Mouse (Mus musculus): ENCODE results near the gene Nlrp3. TPM values are rescaled to one million over a fixed set of nuclear protein-coding genes. Genes with fewer than 3 reads are reported as not detected.
A peak's percentile ranks its signal among the peaks of the same experiment; 100 is the strongest.

Nlrp3 gene
- polyA plus RNA-seq, 1 experiment = 4.1 TPM

DNA sequence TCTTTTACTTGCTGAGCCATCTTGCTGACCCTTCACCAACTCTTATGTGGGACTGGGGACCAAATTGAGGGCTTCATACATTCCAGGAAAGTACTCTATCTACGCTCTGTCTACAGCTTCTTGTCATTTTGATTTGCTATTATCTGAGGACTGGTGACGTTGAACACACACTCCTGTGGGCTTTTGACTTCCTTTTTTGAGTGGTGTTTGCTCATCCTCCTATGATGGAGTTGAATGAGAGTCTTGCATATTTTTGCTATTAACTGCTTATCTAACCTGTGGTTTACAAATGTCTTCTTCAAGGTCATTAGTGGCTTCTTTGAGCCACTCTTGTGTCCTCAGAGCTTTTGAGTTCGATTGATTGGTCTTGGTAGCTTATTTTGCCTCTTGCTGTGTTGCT is 1.2 kb upstream of the Nlrp3 start:
- 31% methylated on average over 3 of the region's 3 CpGs for WGBS
- no peak overlapping the region for H3K27ac ChIP-seq (ENCODE audit: control insufficient read depth, insufficient read depth, low read depth, low read length, poor library complexity)
- peaks cover 3% of the 10 kb centered on the region; the same call in 1 of the 2 replicates for H3K4me1 ChIP-seq (ENCODE audit: control insufficient read depth, insufficient read depth, low read length)
- no peak for TF ChIP-seq CTCF (IDR thresholded peaks at IDR 0.05; ENCODE audit: control insufficient read depth, insufficient read depth, low read length)
- no peak for TF ChIP-seq POLR2A (IDR thresholded peaks at IDR 0.05; ENCODE audit: borderline replicate concordance, control insufficient read depth, low read depth, low read length)
- H3K4me3 ChIP-seq (replicated peaks; ENCODE audit: control insufficient read depth, low read depth, low read length) = no peak overlapping the region

DNA sequence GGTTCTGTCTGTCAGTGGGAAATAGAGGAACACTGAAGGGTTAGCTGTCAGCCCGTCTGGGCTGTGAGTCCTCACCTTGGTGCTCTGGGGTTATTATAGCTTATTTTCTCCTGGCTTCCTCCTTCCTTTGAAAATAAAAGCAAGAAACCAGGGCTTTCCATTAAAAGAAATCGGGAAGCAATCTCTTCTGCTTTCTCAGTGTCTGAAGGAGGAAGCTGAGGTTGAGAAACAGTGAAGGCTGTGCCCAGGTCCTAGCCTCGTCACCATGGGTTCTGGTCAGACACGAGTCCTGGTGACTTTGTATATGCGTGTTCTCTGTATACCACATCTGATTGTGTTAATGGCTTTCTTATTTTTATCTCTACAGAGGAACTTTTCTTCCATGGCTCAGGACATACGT is 1.1 kb downstream of the Nlrp3 start:
- peak overlapping the region; percentile 8 for H3K4me3 ChIP-seq (replicated peaks; ENCODE audit: control insufficient read depth, low read depth, low read length)
- WGBS = 8% methylated on average over 6 of the region's 6 CpGs
- peaks cover 3% of the 10 kb centered on the region; the same call in 1 of the 2 replicates for H3K4me1 ChIP-seq (ENCODE audit: control insufficient read depth, insufficient read depth, low read length)
- TF ChIP-seq CTCF (IDR thresholded peaks at IDR 0.05; ENCODE audit: control insufficient read depth, insufficient read depth, low read length) (no peak), POLR2A (IDR thresholded peaks at IDR 0.05; ENCODE audit: borderline replicate concordance, control insufficient read depth, low read depth, low read length) (no peak)
- no peak overlapping the region for H3K27ac ChIP-seq (ENCODE audit: control insufficient read depth, insufficient read depth, low read depth, low read length, poor library complexity)

DNA sequence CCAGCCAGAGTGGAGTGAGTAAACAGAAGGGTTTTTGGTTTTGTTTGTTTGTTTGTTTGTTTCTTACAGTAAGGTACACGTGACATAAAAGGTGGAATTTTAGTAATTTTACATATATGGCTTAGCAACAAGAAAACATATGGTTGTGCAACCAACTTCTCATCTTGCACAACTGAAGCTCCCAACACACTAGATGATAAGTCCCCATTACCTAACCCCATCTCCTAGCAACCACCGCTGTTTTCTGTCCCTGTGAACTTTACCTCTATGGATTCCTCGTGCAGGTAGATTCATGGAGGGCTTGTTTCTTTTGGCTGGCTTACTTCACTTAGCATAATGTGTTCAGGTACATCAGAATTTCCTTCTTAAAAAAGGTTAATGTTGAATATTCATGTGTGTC is 2.0 kb downstream of the Nlrp3 start:
- peak overlapping the region; percentile 51 for H3K4me3 ChIP-seq (replicated peaks; ENCODE audit: control insufficient read depth, low read depth, low read length)
- H3K4me1 ChIP-seq (ENCODE audit: control insufficient read depth, insufficient read depth, low read length) = peaks cover 3% of the 10 kb centered on the region; the same call in 1 of the 2 replicates
- peak overlapping the region; percentile 50; the same call in 1 of the 2 replicates for H3K27ac ChIP-seq (ENCODE audit: control insufficient read depth, insufficient read depth, low read depth, low read length, poor library complexity)
- WGBS = 43% methylated on average over 3 of the region's 3 CpGs
- TF ChIP-seq POLR2A (IDR thresholded peaks at IDR 0.05; ENCODE audit: borderline replicate concordance, control insufficient read depth, low read depth, low read length) (no peak), CTCF (IDR thresholded peaks at IDR 0.05; ENCODE audit: control insufficient read depth, insufficient read depth, low read length) (no peak)

DNA sequence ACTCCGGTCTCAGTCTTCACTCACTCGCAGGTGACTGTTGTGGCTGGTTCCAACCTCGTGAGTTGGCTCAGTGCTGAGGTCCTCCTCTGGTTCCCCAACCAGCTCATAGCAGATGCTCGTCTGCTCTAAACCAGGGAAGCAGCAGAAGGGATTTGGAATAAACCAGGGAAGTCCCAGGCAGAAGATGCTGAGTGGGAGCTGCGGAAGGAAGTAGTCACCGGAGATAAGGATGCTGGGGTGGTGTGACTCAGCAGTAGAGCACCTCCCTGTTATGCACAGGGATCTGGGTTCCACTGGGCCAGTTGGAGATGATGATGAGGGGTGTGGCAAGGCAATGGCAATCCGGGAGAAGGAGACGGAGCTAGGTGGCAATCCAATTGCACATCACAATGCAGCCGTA is 2.6 kb downstream of the Nlrp3 start:
- TF ChIP-seq CTCF (IDR thresholded peaks at IDR 0.05; ENCODE audit: control insufficient read depth, insufficient read depth, low read length) (no peak), POLR2A (IDR thresholded peaks at IDR 0.05; ENCODE audit: borderline replicate concordance, control insufficient read depth, low read depth, low read length) (no peak)
- WGBS = 58% methylated on average over 9 of the region's 9 CpGs
- Histone ChIP-seq H3K27ac (ENCODE audit: control insufficient read depth, insufficient read depth, low read depth, low read length, poor library complexity) (no peak overlapping the region), H3K4me1 (ENCODE audit: control insufficient read depth, insufficient read depth, low read length) (peaks cover 3% of the 10 kb centered on the region; the same call in 1 of the 2 replicates), H3K4me3 (replicated peaks; ENCODE audit: control insufficient read depth, low read depth, low read length) (peak overlapping the region; percentile 52)

DNA sequence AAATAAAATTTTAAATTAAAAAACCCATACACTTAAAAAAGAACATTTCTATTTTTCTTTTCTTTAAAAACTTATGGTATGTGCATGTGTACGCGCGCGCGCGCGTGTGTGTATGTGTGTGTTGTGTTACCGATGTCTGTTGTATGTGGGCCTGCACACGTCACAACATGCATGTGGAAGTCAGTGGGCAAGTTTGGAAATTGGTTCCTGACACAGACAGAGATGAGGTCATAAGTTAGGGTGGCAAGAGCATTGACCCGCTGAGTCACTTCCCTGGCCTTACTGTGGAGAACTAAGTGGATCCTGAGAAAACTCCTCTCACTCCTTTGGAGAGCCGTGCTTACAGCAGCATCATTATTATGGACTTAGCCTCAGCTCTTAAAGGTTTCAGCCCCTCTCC is 12.8 kb downstream of the Nlrp3 start:
- TF ChIP-seq POLR2A (IDR thresholded peaks at IDR 0.05; ENCODE audit: borderline replicate concordance, control insufficient read depth, low read depth, low read length) = no peak
- TF ChIP-seq CTCF (IDR thresholded peaks at IDR 0.05; ENCODE audit: control insufficient read depth, insufficient read depth, low read length) = no peak
- 87% methylated on average over 11 of the region's 11 CpGs for WGBS
- H3K4me1 ChIP-seq (ENCODE audit: control insufficient read depth, insufficient read depth, low read length) = peaks cover 1% of the 10 kb centered on the region; the same call in 1 of the 2 replicates
- no peak overlapping the region for H3K4me3 ChIP-seq (replicated peaks; ENCODE audit: control insufficient read depth, low read depth, low read length)
- H3K27ac ChIP-seq (ENCODE audit: control insufficient read depth, insufficient read depth, low read depth, low read length, poor library complexity) = no peak overlapping the region

DNA sequence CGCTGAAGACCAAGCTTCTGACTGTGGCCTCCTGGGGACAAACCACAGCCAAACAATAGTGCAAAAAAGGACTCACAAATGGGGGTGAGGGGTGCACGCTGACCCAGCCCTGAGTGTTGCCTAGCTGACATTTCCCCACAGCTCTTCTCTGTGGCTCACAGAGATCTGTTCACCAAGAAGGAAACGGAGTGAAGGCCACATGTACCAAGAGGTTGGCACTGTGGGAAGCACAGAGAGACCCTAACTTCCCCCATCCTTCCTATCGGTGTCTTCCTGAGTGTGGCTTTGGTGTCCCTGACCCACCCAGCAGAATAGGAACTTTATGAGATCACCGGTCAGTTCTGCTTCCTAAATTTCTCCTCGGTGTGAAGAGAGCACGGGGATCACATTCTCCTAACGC is 13.2 kb downstream of the Nlrp3 start:
- TF ChIP-seq POLR2A (IDR thresholded peaks at IDR 0.05; ENCODE audit: borderline replicate concordance, control insufficient read depth, low read depth, low read length) (no peak), CTCF (IDR thresholded peaks at IDR 0.05; ENCODE audit: control insufficient read depth, insufficient read depth, low read length) (no peak)
- 27% methylated on average over 8 of the region's 8 CpGs for WGBS
- Histone ChIP-seq H3K27ac (ENCODE audit: control insufficient read depth, insufficient read depth, low read depth, low read length, poor library complexity) (no peak overlapping the region), H3K4me1 (ENCODE audit: control insufficient read depth, insufficient read depth, low read length) (peaks cover 2% of the 10 kb centered on the region; the same call in 1 of the 2 replicates), H3K4me3 (replicated peaks; ENCODE audit: control insufficient read depth, low read depth, low read length) (no peak overlapping the region)

DNA sequence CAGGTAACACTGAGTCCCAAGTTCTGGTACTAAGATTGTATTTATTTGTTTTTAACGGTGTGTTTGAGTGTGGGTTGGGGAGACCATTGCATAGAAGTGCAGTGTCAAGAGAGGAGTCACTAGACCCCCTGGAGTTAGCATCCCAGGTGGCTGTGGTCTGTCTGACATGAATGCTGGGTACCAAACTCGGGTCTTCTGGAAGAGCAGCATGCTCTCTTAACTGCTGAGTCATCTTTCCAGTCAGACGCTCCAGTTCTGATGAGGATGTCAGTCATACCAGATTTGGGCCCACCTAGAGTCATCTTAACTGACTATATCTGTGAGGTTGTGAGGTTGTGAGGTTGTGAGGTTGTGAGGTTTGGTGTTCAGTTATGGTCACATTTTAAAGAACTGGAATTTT is 19.5 kb downstream of the Nlrp3 start:
- no peak for TF ChIP-seq CTCF (IDR thresholded peaks at IDR 0.05; ENCODE audit: control insufficient read depth, insufficient read depth, low read length)
- TF ChIP-seq POLR2A (IDR thresholded peaks at IDR 0.05; ENCODE audit: borderline replicate concordance, control insufficient read depth, low read depth, low read length) = no peak
- no peak overlapping the region for H3K4me3 ChIP-seq (replicated peaks; ENCODE audit: control insufficient read depth, low read depth, low read length)
- H3K4me1 ChIP-seq (ENCODE audit: control insufficient read depth, insufficient read depth, low read length) = peaks cover 1% of the 10 kb centered on the region; the same call in 1 of the 2 replicates
- WGBS = 37% methylated on average over 3 of the region's 3 CpGs
- no peak overlapping the region for H3K27ac ChIP-seq (ENCODE audit: control insufficient read depth, insufficient read depth, low read depth, low read length, poor library complexity)

DNA sequence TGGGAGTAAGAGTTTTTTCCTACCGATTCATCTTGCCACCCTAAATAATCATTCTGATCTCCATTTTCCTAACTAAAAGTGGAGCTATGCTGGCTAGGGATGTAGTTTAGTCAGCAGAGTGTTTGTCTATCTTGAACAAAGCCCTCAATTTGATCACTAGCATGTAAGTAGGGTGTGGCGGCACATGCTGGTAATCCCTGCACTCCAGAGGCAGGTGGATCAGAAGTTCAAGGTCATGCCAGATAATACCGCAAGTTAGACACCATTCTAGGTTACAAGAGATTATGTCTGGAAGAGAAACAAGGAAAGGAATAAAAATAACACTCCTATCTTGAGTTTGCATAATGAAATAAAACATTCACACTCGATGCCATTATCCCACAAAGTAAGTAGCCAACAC is 21.0 kb downstream of the Nlrp3 start:
- 89% methylated on average over 4 of the region's 4 CpGs for WGBS
- Histone ChIP-seq H3K4me3 (replicated peaks; ENCODE audit: control insufficient read depth, low read depth, low read length) (no peak overlapping the region), H3K27ac (ENCODE audit: control insufficient read depth, insufficient read depth, low read depth, low read length, poor library complexity) (no peak overlapping the region), H3K4me1 (ENCODE audit: control insufficient read depth, insufficient read depth, low read length) (peaks cover 1% of the 10 kb centered on the region; the same call in 1 of the 2 replicates)
- TF ChIP-seq POLR2A (IDR thresholded peaks at IDR 0.05; ENCODE audit: borderline replicate concordance, control insufficient read depth, low read depth, low read length) = no peak
- TF ChIP-seq CTCF (IDR thresholded peaks at IDR 0.05; ENCODE audit: control insufficient read depth, insufficient read depth, low read length) = no peak

DNA sequence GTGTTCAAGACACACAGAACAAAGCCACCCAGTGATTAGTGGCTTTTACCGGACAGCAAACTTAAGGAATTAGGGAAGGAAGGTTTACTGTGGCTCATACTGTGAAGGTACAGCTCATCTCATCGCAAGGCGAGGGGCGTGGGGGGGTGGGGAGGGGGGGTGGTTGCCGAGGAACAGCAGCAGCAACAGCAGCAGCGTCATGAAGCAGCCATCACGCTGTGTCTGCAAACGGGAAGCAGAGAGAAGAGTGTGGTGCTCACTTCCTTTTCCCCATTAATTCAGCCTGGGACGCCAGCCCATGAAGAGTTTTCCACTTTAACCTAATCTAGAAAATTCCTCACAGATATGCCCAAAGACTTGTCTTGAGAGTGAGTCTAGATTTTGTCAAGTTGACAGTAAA is 21.5 kb downstream of the Nlrp3 start:
- Histone ChIP-seq H3K4me1 (ENCODE audit: control insufficient read depth, insufficient read depth, low read length) (peaks cover 1% of the 10 kb centered on the region; the same call in 1 of the 2 replicates), H3K4me3 (replicated peaks; ENCODE audit: control insufficient read depth, low read depth, low read length) (no peak overlapping the region), H3K27ac (ENCODE audit: control insufficient read depth, insufficient read depth, low read depth, low read length, poor library complexity) (no peak overlapping the region)
- no peak for TF ChIP-seq CTCF (IDR thresholded peaks at IDR 0.05; ENCODE audit: control insufficient read depth, insufficient read depth, low read length)
- no peak for TF ChIP-seq POLR2A (IDR thresholded peaks at IDR 0.05; ENCODE audit: borderline replicate concordance, control insufficient read depth, low read depth, low read length)
- WGBS = 41% methylated on average over 9 of the region's 9 CpGs

Data from bone marrow, adult 2 months (tissue).